Mouse (Mus musculus) heart, postnatal 0 days (tissue): ENCODE data around the gene Prtg.

Experiments
- CTCF ChIP-seq: IDR thresholded peaks from 2 replicates; pipeline ENCODE4 v1.5.1; 2016; ENCODE audit warnings: antibody characterized with exemption, control low read depth, low read depth
- EP300 ChIP-seq: IDR thresholded peaks from 2 replicates; pipeline ENCODE4 v1.6.1; 2016; ENCODE audit warnings: antibody characterized with exemption, low read depth

GRCm38 (mm10) chr9:72791681-72792080, 15.0 kb upstream of the Prtg start:
- TF ChIP-seq CTCF (no peak), EP300 (no peak)
